Mouse (Mus musculus) hindbrain, embryonic 11.5 days (tissue): ENCODE data around the gene Slc36a4. TPM values are rescaled to one million over a fixed set of nuclear protein-coding genes. Genes with fewer than 3 reads are reported as not detected.
A peak's percentile ranks its signal among the peaks of the same experiment; 100 is the strongest.

Experiments used
- ATAC-seq: fragments of 200-750 bp; cut with Nextera tagmentation; 2 replicates; pipeline ENCODE4 v1.8.0; 2017; ENCODE audit warnings: mild to moderate bottlenecking, moderate TSS enrichment, moderate library complexity; ENCODE audit not compliant: low FRiP score
- DNase-seq: peaks from one replicate; pipeline ENCODE4 v3.0.0-alpha.2; 2015; ENCODE audit warnings: low spot score
- H3K27ac ChIP-seq: fragments of 300-500 bp; sonication (generic); 2 replicates; pipeline ENCODE4 v1.5.1; 2014; ENCODE audit warnings: mild to moderate bottlenecking, low read depth, low read length
- H3K27me3 ChIP-seq: fragments of 300-500 bp; sonication (generic); 2 replicates; pipeline ENCODE4 v1.6.1; 2014; ENCODE audit warnings: mild to moderate bottlenecking, low read length, moderate library complexity, mixed read lengths; ENCODE audit not compliant: control insufficient read depth, insufficient read depth
- H3K36me3 ChIP-seq: fragments of 300-500 bp; sonication (generic); 2 replicates; pipeline ENCODE4 v1.6.1; 2014; ENCODE audit warnings: mild to moderate bottlenecking, low read length, moderate library complexity, mixed read lengths; ENCODE audit not compliant: control insufficient read depth, insufficient read depth
- H3K4me1 ChIP-seq: fragments of 300-500 bp; sonication (generic); replicated peaks from 2 replicates; pipeline ENCODE4 v1.6.1; 2014; ENCODE audit warnings: low read length, mixed read lengths; ENCODE audit not compliant: control insufficient read depth, insufficient read depth
- H3K4me2 ChIP-seq: fragments of 300-500 bp; sonication (generic); replicated peaks from 2 replicates; pipeline ENCODE4 v1.6.1; 2014; ENCODE audit warnings: mild to moderate bottlenecking, low read depth, low read length
- H3K4me3 ChIP-seq: fragments of 300-500 bp; sonication (generic); 2 replicates; pipeline ENCODE4 v1.5.1; 2014; ENCODE audit warnings: low read depth, low read length
- H3K9ac ChIP-seq: fragments of 300-500 bp; sonication (generic); 2 replicates; pipeline ENCODE4 v1.6.1; 2014; ENCODE audit warnings: low read depth, low read length
- H3K9me3 ChIP-seq: fragments of 300-500 bp; sonication (generic); 2 replicates; pipeline ENCODE4 v1.6.1; 2016; ENCODE audit warnings: low read length; ENCODE audit not compliant: control insufficient read depth
- WGBS: fragments of 180-500 bp; shearing (Covaris S2); extraction: QIAGEN DNeasy Blood & Tissue Kit; methylation state at CpG from one replicate; pipeline ENCODE4 v1.1.7; 2014; 5-methylcytosine and 5-hydroxymethylcytosine counted together
- polyA plus RNA-seq: library from polyadenylated mRNA; unstranded; fragments of >200 nt; fragmentation: Nextera tagmentation; extraction: Ambion mirVana; gene quantifications from 2 replicates; pipeline ENCODE4 v1.2.1, GENCODE M21; 2014

Slc36a4 gene
- polyA plus RNA-seq, 1 experiment from 2014 or later: 20.9 TPM

DNA sequence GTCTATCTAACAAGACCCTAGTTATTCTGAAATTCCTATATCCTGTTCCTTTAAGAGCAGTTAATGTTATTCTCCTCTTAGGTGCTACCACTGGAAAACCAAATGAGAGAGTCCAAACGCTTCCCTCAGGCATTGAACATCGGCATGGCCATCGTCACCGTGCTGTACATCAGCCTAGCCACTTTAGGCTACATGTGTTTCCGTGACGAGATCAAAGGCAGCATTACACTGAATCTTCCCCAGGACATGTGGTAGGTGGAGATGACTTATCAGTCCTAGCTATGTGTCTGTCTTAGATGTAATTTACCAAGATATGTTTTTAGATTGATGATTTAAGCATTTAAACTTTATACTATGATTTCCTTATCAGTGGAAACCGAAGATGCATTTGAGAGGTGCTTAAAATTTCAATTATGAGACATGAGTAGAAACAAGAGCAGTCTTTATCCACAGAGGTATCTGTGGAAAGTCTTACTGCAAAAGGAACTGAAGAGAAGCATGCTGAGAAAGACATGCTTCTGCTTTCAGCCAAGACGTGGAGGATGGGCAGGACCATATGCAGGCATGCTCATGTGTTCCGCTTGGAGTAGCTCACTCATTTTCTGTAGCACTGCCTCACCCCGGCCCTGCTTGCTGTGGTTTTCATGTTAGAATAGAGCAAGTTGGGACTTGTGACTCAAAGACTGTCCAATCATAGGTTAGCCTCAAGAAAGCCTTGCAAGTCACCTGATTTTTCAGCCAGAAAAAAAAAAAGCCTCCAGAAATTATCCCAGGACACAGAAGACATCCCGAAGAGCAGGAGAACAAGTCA, 24.7 kb downstream of the Slc36a4 start:
- Histone ChIP-seq H3K4me2 (no peak overlapping the region), H3K4me1 (no peaks in the 10 kb centered on the region; the same call in 1 of the 2 replicates), H3K9ac (no peak overlapping the region), H3K4me3 (no peak overlapping the region), H3K36me3 (peaks cover 5% of the 10 kb centered on the region; the same call in 1 of the 2 replicates), H3K9me3 (no peaks in the 10 kb centered on the region), H3K27me3 (no peaks in the 10 kb centered on the region), H3K27ac (no peak overlapping the region)
- no peak for ATAC-seq
- 85% methylated on average over 11 of the region's 11 CpGs for WGBS
- no peak for DNase-seq

DNA sequence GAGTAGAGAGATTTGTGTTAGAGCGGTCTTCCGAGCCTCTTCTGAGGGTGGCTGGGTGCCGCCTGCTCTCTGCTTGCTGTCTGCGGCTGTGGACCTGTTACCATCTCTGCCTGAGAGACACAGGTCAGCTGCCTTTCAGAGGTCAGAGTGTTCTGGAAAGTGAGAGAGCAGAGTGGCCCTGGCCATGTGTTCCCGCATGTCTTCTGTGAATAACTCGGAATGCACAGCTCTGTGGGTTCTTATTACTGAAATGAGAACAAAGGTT, 25.3 kb downstream of the Slc36a4 start:
- no peak overlapping the region for H3K9ac ChIP-seq
- H3K9me3 ChIP-seq: no peaks in the 10 kb centered on the region
- no peak overlapping the region for H3K4me3 ChIP-seq
- no peak for ATAC-seq
- H3K27ac ChIP-seq: no peak overlapping the region
- H3K27me3 ChIP-seq: no peaks in the 10 kb centered on the region
- H3K4me1 ChIP-seq: no peaks in the 10 kb centered on the region; the same call in 1 of the 2 replicates
- no peak for DNase-seq
- no peak overlapping the region for H3K4me2 ChIP-seq
- WGBS: 91% methylated on average over 6 of the region's 6 CpGs
- peaks cover 5% of the 10 kb centered on the region; the same call in 1 of the 2 replicates for H3K36me3 ChIP-seq

DNA sequence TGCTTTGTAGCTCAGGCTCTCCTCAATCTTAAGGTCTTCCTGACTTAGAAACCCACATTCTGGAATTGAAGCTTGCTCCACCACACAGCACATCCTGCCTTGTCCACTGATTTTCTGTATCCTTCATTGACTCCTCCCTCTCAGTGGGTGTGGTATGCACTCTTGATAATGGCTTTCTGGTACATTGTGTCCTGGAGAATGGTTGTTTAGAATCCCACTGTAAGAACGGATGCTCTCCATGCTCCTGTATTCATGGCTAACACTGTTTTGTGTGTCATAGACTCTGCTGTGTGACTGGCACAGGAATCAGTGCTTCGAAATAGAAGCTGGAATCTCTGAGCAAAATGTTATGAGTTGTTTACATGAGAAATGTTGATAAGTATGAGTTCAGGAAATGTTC, 28.0 kb downstream of the Slc36a4 start:
- Histone ChIP-seq H3K36me3 (peaks cover 5% of the 10 kb centered on the region; the same call in 1 of the 2 replicates), H3K4me3 (no peak overlapping the region), H3K4me1 (no peaks in the 10 kb centered on the region; the same call in 1 of the 2 replicates), H3K4me2 (no peak overlapping the region), H3K9me3 (no peaks in the 10 kb centered on the region), H3K27me3 (no peaks in the 10 kb centered on the region), H3K9ac (no peak overlapping the region), H3K27ac (no peak overlapping the region)
- ATAC-seq (no peak), DNase-seq (no peak)
- WGBS: 87% methylated on average over 2 of the region's 2 CpGs

DNA sequence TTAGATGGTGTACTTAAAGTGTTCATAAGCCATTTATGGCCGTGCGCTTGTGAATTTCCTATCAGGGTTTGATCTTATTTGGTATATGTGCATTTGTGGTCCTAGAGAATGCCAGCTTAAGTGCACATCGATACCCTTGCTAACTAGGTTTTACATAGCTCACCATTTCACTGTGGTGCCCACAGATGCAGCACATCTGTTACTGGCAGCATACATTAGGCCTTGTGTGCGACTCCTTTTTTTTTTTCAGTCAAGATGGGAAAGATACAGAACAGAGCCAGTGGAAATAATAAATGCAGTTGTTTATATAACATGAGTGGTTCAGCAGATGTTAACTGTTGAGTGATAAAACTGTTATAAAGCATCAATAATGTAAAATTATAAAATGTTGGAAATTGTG, 31.9 kb downstream of the Slc36a4 start:
- H3K27ac ChIP-seq: no peak overlapping the region
- ATAC-seq: no peak
- WGBS: 89% methylated on average over 4 of the region's 4 CpGs
- H3K36me3 ChIP-seq: peaks cover 5% of the 10 kb centered on the region; the same call in 1 of the 2 replicates
- no peak overlapping the region for H3K4me2 ChIP-seq
- H3K27me3 ChIP-seq: no peaks in the 10 kb centered on the region
- no peaks in the 10 kb centered on the region for H3K9me3 ChIP-seq
- no peak overlapping the region for H3K9ac ChIP-seq
- H3K4me3 ChIP-seq: no peak overlapping the region
- DNase-seq: no peak
- H3K4me1 ChIP-seq: no peaks in the 10 kb centered on the region

DNA sequence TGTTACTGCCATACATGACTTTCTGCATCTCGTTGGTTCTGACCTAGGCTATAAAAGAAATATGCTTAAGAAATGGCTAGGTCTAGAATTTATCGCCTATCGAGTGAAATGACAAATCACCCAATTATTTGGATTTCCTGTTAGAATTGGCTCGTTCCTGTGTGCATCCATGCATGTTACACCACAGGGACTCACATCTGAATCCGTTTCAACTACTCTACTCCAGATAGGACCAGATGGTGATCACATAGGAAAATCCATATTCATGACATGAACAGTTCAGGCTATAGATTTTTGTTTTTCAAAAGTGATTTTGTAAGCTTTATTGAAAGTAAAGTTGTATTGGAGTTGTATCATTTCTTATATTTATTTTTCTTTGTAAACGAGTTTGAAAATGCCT, 32.4 kb downstream of the Slc36a4 start:
- Histone ChIP-seq H3K9ac (no peak overlapping the region), H3K4me3 (no peak overlapping the region), H3K4me2 (no peak overlapping the region), H3K27ac (no peak overlapping the region), H3K27me3 (no peaks in the 10 kb centered on the region), H3K4me1 (no peaks in the 10 kb centered on the region), H3K36me3 (peaks cover 5% of the 10 kb centered on the region; the same call in 1 of the 2 replicates), H3K9me3 (no peaks in the 10 kb centered on the region)
- WGBS: 65% methylated on average over 6 of the region's 6 CpGs
- no peak for DNase-seq
- peak; percentile 38; the same call in 1 of the 2 replicates for ATAC-seq

DNA sequence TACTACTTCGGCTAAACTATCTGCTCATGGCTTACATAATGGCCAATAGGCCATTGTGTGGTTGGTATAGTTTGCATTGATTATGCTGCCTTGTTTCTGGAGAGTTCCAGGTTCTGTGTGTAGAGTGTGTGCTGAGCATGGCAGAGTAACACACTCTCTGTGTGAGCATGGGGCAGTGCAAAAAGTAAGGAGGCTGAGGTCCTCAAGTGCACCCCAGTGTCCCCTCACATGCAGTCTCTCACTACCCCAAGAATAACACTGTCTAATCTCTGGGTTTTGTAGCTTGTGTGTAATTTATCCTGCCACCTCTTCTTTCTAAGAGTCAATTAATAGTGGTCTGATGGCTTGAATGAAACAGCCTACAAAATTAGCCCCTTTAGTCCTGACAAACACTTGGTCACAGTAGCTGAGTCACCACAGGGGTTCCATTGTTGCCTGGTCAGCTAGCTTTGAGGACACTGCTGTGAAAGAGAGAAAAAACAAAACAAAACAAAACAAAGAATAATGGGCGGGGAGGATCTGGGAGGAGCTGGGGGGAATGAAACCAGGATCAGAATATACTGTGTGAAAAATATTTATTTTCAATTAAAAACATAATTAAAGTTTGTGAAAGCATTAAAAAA, 36.6 kb downstream of the Slc36a4 start:
- Histone ChIP-seq H3K4me2 (no peak overlapping the region), H3K9ac (no peak overlapping the region), H3K4me3 (no peak overlapping the region), H3K9me3 (no peaks in the 10 kb centered on the region), H3K36me3 (no peaks in the 10 kb centered on the region), H3K4me1 (no peaks in the 10 kb centered on the region), H3K27ac (no peak overlapping the region), H3K27me3 (no peaks in the 10 kb centered on the region)
- WGBS: 32% methylated on average over 2 of the region's 2 CpGs
- DNase-seq (peak; percentile 57), ATAC-seq (peak; percentile 81)

DNA sequence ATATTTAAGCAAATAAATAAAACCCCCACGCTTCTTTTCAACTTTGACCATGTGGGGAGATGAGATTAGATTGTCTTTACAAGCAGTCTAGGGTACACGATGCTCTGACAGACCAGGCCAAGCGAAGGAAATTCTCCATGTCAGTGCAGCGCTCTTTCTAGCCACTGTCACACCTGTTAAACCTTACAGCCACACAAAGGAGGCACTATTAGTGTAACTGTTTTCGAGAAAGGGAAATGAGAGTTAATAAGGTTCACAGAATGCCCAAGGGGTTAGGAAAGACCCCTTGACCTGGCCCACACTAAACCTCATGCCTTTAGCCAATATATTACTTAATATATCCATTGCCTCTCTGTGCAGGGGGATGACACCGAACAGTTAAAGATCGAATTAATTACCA, 37.1 kb downstream of the Slc36a4 start:
- Histone ChIP-seq H3K27ac (no peak overlapping the region), H3K9me3 (no peaks in the 10 kb centered on the region), H3K4me2 (no peak overlapping the region), H3K4me1 (no peaks in the 10 kb centered on the region), H3K9ac (no peak overlapping the region), H3K4me3 (no peak overlapping the region), H3K36me3 (no peaks in the 10 kb centered on the region), H3K27me3 (no peaks in the 10 kb centered on the region)
- WGBS: 40% methylated on average over 7 of the region's 7 CpGs
- peak; percentile 60; the same call in 1 of the 2 replicates for ATAC-seq
- no peak for DNase-seq

DNA sequence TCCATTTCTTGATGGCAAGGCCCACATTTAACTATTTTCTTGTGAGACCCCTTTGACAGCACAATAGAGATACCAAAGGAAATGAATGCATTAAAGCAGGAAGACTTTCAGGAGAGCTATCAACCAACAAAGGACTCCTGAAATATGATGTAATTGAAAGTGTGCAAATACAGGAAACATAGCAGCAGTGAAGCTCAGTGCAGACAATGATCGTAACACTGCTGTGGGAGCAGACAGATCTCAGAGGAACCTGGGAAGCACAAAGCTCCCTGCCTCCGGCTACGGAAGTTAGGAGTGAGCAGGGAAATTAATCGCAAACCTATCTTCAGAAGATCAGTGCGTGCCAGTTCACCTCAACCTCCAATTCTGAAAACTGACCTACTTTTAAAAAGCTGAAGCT, 38.8 kb downstream of the Slc36a4 start:
- H3K36me3 ChIP-seq: no peaks in the 10 kb centered on the region
- H3K4me1 ChIP-seq: no peaks in the 10 kb centered on the region
- DNase-seq: no peak
- H3K9me3 ChIP-seq: no peaks in the 10 kb centered on the region
- no peak overlapping the region for H3K9ac ChIP-seq
- WGBS: 70% methylated on average over 5 of the region's 5 CpGs
- ATAC-seq: no peak
- H3K27ac ChIP-seq: no peak overlapping the region
- no peaks in the 10 kb centered on the region for H3K27me3 ChIP-seq
- no peak overlapping the region for H3K4me2 ChIP-seq
- no peak overlapping the region for H3K4me3 ChIP-seq

DNA sequence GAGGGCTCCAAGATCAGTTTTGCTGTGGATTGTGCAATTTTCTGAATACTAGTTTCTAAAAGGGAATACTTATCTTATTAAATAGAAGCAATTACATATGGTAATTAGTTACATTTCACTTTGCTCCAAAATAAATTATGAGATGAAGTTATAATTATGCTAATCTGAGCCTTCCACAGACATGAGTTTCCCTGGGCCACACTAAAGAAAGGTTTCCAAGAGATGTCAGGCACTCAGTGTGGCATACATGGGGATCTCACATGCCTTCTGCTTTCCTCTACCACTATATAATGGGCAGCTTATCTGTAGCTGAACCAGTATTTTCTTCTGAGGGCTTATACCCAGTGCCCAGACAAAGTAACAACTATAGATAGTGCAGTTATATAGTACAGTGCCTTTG, 49.8 kb downstream of the Slc36a4 start:
- no peak overlapping the region for H3K9ac ChIP-seq
- no peak for ATAC-seq
- H3K36me3 ChIP-seq: no peaks in the 10 kb centered on the region
- DNase-seq: no peak
- H3K9me3 ChIP-seq: no peaks in the 10 kb centered on the region
- no peak overlapping the region for H3K4me2 ChIP-seq
- no peaks in the 10 kb centered on the region for H3K27me3 ChIP-seq
- H3K4me3 ChIP-seq: no peak overlapping the region
- H3K4me1 ChIP-seq: no peaks in the 10 kb centered on the region
- H3K27ac ChIP-seq: no peak overlapping the region
